Mouse (Mus musculus) right cerebral cortex, postnatal 10 days (tissue): ENCODE measurements at regions not wholly inside any gene's neighbourhood (a gene's known extent, or its start where the extent isn't known, plus 50 kb on each side); places are given as distances from the start of the nearest gene placed in this dataset.

Source experiments
- DNase-seq, 2 experiments: peaks; one replicate each; pipeline ENCODE4 v3.0.0; 2021; ENCODE audit warnings: low spot score in 2 of 2

DNA sequence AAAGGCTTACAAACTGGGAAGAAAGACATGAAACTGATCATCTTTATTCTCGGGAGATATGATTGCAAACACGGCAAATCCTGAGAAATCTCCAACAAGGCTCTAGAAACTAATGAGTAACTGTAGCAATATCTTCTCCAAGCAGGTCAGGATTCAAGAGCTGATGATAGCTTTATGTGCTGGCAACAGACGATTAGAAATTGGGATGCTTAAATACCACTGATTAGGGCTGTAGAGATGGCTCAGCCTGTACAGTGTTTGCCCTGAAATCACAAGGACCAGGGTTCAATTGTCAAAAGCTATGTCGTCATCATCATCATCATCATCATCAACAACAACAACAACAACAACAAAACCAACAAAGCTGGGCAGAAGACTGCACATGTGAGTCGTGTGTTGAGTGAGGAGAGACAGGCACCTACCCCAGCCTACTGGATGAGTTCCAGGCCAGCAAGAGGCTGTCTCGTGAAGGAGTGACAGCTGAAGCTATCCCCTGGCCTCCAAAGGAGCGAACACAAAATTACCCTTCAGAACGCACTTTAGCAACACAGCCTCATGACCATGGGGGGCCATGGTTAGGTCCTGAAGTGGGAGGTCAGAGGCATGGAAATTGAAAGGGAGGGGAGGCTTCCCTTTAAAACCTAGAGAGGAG, 225.0 kb downstream of the Tex36 start:
- DNase-seq = no peak

DNA sequence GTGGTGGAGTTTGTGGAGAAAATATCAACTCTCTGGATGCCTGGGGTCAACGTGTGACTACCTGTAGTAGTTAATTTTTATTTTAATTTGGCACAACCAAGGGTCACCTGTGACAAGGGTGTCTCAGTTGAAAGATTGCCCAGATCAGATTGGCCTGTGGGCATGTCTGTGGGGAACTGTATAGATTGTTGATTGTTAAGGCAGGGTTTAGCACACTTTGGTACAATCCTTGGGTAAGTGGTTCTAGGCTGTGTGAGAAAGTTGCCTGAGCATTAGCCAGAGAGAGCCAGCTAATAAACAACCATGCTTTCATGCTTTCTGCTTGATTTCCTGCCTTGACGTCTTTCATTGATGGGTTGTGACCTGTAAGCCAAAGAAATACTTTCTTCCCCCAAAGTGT, 229.3 kb downstream of the Tex36 start:
- no peak for DNase-seq

DNA sequence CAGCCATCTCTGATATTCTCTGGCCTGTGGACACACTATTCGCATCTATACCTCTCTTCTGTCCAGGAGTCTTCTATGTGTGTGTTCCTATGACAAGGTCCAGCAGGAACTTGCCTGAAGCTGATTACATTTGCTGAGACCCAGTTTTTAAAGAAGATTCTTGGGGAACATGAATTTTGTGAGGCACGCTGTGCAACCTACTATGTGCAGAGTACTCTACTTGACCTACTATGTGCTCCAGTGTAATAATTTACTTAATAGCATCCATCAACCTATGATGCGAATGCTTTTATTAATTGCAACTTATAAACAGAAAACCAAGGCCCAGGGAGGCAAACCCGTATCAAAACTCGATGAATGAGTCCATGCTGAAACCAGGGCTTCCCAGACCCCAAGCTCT, 231.4 kb downstream of the Tex36 start:
- DNase-seq = no peak

DNA sequence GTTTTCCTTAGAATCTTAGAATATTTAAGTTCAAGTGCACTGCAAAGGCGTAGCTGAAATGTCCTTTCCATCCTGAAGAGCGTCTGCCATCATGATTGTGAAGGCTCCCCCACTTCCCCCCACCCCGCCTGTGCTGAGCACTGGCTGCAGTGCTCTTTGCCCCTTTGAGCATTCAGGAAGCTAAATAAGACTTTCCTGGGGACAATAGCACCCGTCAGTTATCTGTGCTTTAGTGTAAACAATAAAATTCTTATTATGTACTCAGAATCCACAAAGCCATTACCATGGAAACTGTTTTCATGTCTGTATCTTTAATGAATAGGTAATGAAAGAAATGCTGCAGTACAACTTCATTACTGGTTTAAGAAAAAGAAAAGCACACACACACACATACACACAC, 237.4 kb downstream of the Tex36 start:
- no peak for DNase-seq

DNA sequence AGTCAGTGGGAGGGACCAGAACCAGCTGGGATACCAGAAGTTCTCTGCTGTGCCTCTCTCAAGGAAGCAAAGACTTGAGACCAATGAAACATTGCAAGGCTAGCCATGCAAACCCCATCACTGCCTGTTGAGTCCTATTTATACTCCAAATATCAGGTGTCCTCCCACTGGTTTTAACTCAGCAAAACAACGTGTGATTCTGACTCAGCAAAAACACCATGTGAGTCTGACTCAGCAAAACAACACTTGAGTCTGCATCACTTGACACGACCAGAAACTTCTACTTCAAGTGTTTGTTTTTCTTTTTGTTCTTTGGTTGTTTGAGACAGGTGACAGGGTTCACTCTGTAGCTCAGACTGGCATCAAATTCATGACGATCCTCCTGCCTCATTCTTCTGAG, 204.6 kb upstream of the Ctbp2 start:
- no peak for DNase-seq

DNA sequence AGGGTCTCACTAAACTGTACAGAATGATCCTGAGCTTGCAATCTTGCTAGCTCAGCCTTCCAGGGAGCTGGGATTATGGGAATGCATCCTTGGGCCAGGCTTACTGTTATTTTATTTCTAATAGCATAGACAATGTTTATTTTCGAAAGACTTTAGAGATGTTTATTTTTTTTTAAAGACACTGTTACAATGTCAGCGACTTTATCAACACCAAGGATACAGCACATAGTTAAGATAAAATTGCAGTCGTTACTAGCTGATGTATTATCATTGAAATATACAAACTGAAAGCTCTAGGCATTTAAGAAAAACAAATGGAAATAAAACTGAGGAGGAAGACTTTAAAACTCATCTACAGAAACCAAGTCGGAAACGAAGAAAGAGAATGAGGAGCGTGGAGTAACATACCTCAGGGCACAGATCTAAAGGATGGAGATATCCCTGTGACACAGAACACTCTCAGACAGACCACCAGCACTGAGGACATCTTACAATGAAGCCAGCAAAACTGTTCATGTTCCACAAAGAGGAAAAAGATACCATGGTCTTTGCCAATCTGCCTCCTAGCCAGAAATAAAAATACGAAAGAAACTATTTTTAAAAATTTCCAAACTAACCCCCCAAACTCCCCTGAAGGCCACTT, 201.5 kb upstream of the Ctbp2 start:
- DNase-seq = no peak

DNA sequence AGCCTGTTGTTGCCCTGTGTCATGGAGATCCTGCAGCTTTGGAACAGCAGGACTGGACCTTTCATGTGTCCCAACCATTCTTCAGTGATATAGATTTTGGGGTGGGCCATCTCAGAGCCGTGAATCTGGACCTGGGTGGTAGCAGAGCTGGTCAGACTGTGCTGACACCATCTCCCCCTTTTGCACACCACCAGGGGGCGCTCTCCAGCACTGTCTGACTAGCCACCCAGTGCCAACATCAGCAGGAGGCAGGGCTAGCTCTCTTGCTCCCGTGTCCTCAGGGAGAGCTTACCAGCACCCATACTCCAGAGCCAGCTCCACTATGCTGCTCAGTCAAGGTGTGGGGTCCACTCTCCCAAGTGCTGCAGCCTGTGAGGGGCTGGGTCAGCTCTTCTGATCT, 199.8 kb upstream of the Ctbp2 start:
- no peak for DNase-seq

DNA sequence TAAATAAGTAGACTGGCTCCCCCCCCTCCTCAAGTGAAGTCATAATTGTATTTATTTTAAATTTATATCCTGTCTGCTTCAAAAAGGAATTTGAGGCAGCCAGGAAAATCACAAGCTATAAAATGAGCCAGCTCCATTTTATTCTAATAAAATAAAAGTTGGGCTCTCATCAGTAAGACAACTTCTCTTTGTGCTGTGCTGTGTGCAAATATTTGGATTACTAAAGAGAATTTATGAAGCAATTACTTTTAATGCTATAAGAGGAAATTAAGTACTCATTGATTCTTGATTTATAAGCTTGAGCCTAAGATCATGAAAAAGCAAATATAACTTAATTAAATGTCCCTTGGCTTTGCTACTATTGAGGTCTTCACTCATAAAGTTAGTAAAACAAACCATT, 193.4 kb upstream of the Ctbp2 start:
- DNase-seq = no peak

DNA sequence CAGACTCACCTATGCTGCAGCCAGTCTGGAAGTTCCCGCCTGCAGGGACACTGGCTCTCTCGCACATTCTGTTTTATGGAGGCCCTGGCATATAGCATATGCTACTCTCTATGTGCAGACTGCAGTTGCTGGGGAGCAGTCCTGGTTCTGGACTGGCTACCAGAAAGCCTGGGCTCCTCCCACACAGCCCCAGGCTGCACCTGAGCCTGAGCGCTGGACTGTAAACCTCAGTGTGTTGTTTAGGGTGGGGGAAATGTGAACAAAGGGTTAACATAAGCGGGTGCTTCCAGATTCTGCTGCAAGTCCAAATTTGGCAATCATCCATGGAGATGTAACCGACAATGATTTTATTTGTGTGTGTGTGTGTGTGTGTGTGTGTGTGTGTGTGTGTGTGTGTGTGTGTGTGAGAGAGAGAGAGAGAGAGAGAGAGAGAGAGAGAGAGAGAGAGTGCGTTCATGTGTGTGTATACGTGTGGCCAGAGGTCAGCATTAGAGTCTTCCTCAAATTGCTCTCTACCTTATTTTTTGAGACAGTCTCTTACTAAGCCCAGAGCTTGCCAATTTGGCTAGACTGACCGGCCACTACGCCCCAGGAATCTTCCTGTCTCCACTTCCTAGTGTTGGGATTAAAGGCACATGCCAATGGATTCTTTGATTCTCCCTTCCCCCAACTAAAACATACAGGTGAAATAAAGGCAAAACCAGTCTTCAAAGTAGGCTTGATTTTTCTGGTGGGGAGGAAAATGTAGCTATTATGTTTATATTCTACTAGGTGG, 192.7 kb upstream of the Ctbp2 start:
- DNase-seq = no peak

DNA sequence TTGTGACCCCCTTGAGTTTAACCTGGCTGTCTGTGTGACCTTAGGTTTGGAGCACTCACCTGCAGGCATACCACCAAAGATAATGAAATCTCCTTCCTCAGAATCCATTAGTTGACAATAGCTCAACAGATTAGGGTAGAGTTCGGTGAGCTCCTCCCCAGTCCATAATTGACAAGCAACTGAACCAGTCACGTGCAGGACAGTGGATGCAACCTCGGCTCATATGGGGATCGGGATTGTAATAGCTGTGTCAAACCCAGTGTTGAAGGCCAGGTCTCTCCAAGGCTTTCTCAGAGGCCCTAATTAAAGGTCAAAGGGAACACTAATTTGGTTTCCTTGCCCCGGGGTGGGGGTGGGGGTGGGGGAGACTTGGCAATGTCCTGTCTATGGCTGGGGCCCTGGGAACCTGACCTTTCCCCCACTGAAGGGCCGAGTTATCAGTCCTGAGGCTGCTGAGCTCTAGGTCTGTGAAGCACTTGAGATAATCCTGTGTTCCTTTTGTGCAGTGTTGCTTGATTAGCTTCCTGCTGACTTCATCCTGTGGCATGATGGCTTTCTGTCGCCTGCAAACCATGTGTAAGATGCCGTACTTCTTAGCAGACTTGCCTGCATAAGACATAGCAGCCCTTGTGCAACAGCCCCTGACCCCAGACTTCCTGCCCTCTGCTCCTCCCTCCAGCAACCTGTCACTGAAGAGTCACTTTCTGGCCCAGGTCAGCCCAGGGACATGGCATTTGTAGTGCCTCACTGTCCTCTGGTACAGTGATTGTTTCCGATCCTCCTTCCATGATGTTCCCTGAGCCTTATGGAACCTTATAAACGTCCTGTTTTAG, 191.3 kb upstream of the Ctbp2 start:
- no peak for DNase-seq

DNA sequence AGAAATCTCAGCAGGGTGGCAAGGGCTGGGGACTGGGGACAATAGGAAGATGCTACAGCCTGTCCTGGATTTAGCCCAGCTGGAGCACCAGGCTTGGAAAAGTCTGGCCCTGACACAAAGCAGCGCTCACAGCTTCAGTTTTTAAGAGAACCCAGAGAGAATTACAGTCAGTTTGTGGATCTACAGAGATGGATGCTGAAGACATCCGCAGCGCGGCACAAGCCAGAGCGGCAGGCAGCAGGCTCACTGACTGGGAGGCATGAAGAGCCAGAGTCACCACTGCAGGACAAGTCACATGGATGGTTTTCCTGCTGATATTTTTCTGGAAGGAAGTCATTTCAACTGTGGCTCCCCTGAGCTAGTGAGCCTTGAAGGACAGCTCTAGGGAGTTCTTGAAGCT, 189.0 kb upstream of the Ctbp2 start:
- peak in 1 of 2 experiments; percentile 22 for DNase-seq

DNA sequence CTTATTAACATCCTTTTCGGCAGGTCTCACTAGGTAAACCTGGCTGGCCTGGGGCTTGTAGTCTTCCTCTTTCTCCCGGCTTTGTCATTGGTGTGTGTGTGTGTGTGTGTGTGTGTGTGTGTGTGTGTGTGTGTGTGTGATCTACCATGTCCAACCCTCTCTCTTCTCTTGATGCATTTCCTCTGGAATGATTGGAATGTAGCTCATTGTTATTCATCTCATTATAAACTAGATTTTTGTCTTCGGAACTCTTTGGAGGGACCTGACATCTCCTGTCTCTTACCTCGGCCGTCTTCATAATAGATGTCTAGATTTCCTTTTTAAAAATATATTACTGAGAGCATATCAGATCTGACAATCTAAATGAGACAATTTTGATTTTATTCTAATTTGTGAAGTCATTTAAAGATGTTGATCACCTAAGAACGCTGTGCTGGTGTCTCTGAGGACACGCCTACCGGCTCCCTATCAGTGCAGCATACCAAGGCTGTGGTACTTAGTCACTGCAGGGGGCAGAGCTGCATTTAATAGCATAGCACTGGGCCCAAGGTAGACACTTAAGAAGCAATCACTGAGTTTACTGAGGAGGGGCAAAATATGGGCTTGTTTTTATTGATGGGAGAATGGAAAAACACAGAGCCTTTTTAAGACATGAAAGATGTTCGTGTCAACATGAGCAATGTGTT, 187.1 kb upstream of the Ctbp2 start:
- DNase-seq = no peak

DNA sequence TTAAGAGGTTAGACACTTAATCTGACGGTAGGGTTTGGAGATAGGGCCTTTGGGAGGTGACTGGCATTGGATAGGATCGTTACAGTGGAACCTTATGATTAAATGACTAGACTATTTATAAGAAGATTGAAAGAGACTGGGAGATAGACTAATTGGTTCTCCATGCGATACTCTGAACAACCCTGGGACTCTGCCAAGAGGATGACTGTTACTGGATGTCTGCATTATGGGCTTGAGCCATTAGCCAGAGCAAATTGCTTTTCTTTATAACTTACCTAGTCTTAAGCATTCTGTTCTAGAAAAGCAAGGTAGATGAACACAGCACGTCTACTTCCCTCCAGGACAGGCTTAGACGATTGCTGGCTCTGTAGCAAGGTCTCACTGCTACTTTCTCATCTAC, 180.3 kb upstream of the Ctbp2 start:
- DNase-seq = no peak

DNA sequence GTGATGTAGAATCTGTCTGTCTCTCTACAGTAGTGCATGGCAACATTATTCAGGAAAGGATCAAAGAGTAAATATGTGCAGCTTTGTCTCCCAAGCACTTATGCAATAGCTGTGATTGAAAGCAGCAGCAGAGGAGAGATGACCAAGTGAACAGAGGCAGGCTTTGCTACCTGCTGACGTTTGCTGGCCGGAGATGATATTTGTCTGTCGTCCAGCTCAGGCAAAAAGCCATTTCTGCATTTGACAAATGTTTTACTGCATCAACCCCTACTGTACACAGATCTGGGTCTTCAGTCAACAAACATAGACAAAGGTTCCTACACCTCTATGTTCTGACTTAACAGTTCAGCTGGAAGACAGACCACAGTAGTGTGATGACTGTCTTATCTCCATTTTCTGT, 166.3 kb upstream of the Ctbp2 start:
- no peak for DNase-seq

DNA sequence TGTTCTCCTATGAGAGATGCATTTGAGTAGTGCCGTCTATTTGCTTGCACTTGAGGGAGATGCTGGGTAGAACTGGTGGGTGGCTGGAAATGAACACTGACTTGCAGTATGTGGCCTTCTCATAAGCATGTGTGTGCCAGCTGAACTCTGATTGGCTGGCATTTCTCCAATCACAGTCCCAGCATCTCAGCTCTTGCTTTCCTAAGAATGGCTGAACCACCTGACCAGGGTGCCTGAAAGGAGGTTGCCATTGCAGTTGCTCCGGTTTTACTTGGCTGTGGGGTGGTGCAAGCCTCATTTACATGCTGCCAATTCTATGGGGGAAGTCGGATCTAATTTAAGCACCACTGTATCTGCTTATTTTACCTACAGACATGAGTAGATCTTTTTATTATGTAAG, 164.1 kb upstream of the Ctbp2 start:
- peak; percentile 26 to 28 for DNase-seq

DNA sequence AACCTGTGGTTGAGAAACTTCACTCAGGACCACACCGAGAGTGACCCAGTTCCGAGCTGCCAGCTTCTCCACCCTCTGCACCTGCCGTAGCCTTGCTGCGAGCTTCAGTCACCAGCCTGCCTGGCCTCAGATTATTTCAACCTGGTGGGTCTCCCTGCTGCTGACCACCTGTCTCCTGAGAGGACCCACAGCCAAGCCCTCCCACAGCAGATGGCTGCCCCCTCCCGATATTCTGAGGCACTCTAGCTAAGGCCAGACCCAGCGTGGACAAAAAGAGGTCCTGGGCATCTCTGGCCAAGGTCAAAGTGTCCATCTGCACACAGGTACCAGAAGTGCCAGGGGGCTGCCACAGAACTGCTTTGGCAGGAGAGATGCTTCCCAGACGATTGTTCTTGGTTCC, 162.7 kb upstream of the Ctbp2 start:
- no peak for DNase-seq

DNA sequence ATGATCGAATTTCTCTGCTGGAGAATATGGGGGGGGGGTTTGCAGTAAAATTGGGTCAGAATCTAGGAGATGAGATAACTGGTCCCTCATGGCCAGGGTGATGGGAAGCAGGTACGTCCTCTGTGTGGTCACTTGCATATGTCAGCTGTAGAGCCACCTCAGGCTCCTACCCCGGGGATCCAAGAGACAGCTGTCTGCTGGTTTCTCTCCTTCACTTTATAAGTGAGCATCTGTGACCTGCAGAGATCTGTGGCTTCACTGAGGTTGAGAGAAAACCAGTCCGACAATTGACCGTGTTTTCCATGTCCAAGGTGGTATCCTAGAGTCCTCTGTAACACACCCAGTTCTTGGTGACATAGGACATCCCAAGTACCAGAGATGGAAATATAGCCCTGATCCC, 162.1 kb upstream of the Ctbp2 start:
- no peak for DNase-seq

DNA sequence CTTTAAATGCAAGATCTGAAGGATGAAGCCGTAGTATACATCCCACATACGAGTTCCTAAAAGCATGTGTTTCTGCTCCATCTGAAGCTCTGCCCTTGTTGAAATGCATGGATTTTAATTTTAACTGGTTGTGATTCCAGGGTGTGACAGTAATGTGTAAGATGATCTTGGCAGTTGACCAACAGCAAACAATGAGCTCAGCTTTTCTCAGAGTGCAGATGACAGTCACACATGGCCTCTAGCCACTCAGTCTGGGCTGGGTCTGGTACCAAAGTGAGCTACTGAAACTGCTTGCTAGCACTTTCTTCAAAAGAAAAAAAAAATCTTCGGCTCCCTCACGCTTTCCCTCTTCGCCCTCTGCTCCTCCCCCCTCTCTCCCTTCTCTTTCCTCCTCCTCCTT, 138.0 kb upstream of the Ctbp2 start:
- DNase-seq = no peak

DNA sequence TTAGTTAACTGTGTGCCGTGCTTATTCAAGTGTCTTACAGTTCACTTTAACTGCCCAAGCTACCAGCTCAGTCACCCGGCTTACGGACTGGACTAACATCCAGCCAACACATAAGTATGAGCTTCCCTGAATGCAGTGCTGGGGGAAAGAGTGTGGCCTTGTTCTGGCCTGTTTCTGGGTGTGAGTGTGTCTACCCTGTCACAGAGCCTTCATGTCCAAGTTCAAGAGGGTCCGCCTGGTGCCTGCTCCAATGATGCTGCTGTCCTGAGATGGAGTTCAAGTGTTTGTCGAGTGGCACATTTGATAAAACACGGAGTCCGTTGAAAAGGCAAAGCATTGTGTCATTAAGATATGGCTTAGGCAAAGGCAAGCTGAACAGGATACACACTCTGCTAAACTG, 135.0 kb upstream of the Ctbp2 start:
- no peak for DNase-seq

DNA sequence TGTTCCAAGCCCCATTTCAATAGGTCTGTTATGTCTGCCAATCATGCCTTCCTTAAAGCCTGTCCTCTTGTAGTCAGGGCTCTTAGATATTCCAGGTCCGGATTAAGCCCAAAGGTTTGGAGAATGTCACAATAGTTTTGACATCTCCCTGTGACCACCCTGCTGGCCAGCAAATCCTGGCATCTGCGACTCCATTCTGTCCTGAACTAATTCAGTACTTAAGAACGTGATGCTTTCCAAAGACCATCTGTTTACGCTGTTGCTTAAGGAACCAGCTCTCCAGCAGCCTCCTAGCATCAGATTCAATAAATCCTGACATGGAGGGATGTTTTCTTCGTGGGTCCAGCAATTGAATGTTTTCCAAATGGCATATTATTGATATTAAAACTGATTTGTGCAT, 132.7 kb upstream of the Ctbp2 start:
- DNase-seq = no peak

DNA sequence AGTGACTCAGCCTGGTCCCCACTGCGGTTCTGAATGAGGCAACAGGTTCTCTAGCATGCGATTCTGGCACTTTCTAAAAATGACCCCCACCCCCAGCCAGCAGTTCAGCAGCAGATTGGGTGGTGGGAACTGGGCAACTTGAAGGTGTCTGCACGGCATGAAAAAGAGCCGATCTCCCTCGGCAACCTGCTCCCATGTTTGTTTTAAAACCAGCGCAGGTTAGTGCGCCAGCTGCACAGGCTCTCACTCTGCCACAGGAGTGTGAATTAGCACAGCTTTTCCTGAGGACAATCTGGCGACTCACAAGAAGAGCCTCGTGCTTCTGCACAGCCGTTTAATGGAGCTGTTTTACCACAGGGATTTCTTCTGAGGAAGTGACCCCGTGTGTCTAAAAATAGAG, 120.4 kb upstream of the Ctbp2 start:
- DNase-seq = peak; percentile 57 to 81

DNA sequence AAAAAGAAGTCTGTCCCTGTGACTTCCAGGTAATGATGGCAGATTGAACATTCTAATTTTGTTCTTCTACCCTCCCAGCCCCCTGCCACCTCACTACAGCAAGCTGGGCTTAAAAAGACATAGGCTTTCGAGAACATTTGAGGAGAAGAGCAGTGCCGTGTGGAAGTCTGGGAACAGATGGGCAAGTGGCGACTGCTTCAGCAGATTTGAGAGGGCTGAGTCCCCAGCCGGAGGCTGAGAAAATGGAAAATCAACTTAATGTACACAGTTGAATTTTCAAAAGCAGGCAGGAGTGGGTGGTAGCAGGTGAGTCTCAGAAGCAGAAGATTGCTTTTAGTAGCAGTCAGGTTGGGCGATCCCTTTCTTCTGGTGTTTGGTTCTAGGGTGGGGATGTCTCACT, 110.2 kb upstream of the Ctbp2 start:
- DNase-seq = peak; percentile 44 to 65
